Mouse (Mus musculus) urinary bladder, adult 2 months (tissue): ENCODE data around the gene Rpe. TPM values are rescaled to one million over a fixed set of nuclear protein-coding genes. Genes with fewer than 3 reads are reported as not detected.
A peak's percentile ranks its signal among the peaks of the same experiment; 100 is the strongest.
"Not testable (repeated sequence)": the region's sequence is repeated elsewhere in the genome, so short reads cannot be mapped to it uniquely, and the experiment has no call there.

Experiments used
- DNase-seq: peaks from one replicate; pipeline ENCODE4 v3.0.0; 2022; ENCODE audit warnings: low spot score
- polyA plus RNA-seq: library from polyadenylated mRNA; depleted of rRNA; stranded (reverse); fragments of >200 nt; gene quantifications from 2 replicates; pipeline ENCODE4 v1.2.3, GENCODE M21; 2012; rRNA removed

The Rpe gene
- polyA plus RNA-seq, result 27.0 and 31.1 TPM in 2 replicates

DNA sequence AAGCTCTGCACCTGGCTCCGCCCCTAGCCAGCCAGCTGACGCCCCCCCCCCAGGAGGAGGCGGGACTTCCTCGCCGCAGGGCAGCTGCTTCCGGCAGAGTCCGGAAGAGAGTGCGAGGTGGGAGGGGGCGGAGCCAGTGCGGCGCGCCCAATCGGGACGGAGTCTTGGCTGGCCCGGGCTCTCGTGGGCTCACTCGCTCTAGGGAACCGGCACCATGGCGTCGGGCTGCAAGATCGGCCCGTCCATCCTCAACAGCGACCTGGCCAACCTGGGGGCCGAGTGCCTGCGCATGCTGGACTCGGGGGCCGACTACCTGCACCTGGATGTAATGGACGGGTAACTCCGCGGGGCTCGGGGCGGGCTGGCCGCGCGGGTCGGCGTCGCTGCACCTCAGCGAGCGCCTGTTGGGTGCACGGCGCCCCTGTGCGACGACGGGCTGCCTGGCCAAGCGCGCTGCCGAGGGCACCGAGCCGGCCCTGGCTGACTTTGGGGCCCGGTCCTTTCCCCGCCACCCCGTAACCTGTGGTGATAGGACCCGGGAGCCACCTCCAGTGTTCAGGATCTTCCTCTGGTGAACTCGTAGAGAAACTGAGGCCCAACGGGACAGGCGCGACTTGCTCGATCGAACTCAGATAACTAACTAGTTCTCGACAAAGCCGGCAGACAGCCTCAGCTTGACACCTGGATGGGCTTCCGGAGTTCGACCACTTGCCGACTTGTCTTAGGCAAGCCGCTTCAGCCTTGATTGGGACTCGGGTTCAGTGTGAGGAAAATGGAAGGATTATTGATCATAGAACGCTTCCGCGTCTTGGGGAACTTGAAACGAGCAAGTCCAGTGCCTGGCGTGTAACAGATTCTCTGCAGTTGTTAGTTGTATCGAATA, at the start of gene Rpe:
TSS of gene Rpe (plus strand) at position 139 of the 883 bp plus-strand sequence.
- DNase-seq, result peak; percentile 86

DNA sequence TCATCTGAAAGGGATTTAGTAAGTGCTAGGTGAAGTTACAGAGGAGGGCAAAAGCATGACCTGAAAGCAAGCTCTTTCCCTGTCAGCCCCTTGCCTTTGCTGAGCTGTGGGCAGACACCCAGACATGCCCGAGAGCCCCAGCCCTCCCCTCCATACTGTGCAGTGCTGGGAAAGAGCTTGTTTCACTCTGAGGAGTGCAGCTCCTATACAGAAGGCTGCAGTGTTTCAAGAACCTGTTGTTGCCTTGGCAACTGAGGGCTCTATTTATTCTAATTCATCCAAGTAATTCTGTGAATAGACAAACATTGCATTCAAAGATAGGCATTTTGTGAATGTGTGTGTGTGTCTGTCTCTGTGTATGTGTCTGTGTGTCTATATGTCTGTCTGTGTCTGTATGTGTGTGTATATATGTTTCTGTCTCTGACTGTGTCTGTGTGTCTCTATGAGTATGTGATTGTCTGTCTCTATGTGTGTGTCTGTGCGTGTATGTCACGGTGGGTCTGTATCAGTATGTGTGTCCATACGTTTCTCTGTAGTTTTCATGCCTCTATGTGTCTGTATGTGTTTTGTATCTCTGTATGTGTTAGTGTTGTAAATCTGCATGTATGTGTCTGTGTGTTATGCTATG, 45.4 kb upstream of the Rpe start:
- DNase-seq, result no peak

DNA sequence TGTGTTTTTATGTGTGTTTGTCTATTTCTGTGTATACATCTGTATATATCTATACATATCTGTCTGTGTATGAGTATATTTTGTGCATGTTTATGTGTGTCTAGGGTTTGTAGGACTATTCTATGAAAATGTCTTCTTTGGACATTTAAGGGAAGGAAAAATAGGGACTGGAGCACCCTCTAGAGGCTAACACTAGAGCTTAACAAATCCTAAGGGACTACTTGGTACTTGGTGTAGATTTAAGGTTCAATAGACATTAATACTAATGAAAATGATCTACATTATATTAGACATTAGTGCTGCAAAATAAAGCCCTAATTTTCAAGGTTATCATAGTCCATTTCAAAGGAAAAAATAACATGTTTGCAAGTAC, 44.9 kb upstream of the Rpe start:
- DNase-seq, result no peak

GRCm38 (mm10) chr1:66671475-66671874, 29.2 kb upstream of the Rpe start:
- DNase-seq, result no peak

DNA sequence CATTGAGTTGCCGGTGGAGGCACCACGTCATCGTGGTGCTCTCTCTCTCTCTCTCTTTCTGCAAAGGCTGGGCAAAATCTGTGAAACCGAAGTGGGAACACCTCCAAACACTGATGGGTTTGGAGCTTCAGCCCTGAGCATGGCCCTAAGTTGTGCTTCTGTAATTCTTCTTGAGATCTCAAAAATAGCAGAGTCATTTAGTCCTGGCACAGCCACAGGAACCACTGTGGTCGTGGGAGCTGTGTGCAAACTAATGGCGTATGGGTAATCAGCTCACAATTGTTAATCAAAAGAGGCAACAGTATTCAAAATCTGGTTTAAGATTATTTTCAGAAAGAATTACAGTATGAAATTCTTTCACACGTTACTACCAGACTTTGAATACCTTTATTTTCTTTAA, 27.8 kb upstream of the Rpe start:
- no peak for DNase-seq

GRCm38 (mm10) chr1:66677928-66678327, 22.7 kb upstream of the Rpe start:
- DNase-seq, result no peak

DNA sequence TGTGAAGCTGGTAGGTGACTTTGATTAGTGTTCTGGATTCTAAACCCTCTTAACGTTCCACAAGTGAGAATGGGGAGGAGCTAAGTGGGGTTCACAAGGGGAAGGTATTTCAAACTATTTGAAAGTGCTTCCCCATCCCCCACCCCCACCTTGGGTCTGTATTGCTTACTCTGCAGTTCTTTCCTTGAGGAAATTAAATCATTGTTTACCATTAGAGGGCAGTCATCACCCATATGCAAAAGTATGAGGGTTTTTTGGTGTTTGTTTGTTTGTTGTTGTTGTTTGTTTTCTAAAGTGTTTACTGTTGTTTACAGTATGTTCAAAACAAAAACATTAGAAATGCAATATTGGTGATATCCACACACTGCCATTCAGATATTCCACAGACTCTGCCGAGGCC, 22.0 kb upstream of the Rpe start:
- no peak for DNase-seq

GRCm38 (mm10) chr1:66682974-66683373, 17.7 kb upstream of the Rpe start:
- no peak for DNase-seq

DNA sequence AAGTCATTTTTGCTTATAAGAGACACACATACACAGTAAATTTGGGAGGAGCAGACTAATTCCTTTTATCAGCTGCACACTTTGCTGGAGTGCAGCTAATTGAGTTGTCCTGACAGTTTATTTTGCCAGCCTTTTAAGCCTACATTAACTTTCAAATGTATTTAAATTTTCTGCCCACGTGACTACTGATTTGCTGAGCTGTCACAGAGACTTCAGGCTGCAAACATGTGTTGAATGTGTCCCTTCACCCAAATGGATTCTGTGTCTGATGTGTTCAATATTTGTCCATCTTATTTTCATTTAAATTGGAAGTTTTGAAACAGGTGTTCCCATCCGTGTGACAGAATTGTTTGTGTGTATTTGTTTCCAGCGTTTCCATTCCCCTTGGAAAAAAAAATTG, 8.9 kb upstream of the Rpe start:
- DNase-seq, result no peak

DNA sequence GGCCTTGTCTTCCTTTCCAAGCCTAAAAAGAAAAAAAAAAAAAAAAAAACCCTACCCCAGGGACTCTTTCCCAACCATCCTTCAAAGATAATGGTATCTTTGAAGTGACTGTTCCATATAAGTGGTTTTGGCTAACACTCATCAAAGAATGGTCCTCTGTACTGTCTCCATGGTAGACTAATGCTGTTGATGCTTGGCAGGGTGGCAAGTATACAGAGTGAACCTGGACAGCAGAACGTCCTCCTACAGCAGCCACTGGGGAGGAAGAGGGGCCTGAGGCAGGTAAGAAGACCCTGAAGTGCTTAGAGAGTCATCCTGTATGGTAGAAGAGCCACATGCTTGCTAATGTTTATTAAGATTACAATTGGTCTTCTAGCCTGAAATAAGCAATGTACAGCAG, 8.3 kb upstream of the Rpe start:
- DNase-seq, result no peak

DNA sequence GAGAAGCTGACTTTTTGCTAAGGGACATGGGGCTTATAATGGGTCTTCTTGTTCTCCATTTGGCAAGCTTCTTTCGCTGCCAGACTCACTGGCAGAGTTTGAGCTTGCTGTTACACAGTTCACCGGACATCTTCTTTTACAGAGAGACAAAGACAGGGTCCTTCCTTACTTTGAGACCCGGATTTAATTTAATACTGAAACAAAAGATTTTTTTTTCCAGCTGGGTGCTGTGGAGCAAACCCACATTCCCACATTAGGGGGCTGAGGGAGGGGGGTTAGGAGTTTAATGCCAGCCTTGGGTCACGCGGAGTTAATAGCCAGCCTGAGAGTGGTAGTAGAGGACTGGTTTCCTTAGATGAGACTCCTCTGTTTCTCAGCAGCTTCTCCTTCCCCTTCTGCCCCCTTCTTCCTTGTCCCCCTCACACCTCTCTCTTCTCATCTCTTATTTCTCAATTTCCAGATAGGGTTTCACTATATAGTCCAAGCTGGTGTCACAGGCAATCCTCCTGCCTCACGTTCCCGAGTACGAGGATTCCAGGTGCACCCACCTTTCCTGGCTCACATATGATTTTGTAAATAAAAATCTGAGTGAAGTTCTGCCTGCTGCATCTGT, 7.7 kb upstream of the Rpe start:
- no peak for DNase-seq

DNA sequence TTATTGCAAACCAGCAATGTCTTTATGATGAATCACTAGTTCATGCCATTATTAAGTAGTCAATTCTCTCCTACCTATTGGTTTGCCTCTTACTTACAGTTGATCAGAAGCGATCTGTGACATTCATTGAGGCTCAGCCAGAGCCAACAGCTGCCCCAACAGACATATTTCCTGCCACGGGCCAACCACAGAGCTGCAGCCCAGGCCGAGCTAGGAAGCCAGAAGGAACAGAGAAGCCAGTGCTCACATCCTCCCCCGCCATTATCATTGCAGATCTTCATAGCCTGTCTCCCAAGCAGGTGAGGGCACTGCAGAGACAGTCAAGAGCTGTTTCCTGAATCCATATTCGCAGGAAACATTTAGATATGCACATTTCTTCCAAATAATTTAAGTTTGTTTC, 6.4 kb upstream of the Rpe start:
- DNase-seq, result no peak

GRCm38 (mm10) chr1:66695296-66695695, 5.3 kb upstream of the Rpe start:
- DNase-seq, result no peak

DNA sequence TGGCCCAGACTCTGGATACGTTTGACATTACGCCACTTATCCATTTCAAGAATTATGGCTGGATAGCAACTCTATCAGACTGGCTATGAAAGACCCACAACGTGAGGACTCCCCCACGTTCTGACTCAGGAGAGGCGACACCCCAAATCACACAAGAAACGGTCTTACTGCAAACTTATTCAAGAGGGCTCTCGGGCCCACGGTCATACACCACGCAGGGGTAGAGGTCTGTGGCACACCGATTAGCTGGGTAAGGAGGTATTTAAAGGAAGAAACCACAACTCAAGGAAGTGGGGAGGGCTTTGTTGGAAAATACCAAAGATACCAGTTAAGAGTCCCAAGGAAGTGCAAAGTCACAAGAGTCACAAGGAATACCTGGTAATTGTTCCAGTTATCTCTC, 1.0 kb upstream of the Rpe start:
- DNase-seq, result not testable (repeated sequence)

GRCm38 (mm10) chr1:66700149-66700692, 410 bp upstream of the Rpe start:
- no peak for DNase-seq

GRCm38 (mm10) chr1:66701576-66701940, 927 bp downstream of the Rpe start:
- DNase-seq, result no peak

DNA sequence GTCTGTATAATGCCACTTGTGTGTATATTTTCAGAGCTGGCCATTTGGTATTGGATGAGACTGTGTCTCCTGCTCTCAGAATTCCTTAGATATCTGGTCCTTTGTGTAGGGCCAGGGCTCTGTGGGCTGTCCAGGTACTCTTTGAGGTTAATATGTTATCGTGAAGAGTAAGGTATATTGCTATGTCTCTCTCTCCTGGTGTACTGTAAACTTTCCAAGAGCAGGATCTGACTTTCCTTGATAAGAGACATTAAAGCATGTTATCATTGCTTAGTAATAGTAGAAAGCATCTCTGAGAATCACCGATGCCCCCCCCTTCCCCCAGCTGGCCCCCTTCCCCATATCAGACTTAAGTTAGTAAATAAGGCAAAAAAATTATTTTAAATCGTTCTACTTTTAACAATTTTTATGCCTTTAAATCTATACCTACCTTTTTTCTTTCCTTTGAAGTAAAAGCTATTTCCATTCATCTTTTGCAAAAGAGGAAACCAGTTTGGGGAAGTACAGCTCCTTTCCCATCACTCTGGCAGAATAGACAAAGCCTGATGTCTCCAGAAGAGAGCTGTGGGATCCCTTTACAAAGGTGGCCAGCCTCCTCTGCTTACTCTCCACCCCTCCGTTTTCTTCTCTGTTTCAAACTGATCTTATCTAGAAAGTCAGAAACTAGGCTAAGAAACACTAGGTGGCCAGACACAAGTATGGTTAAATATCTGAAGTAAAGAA, 2.2 kb downstream of the Rpe start:
- no peak for DNase-seq

DNA sequence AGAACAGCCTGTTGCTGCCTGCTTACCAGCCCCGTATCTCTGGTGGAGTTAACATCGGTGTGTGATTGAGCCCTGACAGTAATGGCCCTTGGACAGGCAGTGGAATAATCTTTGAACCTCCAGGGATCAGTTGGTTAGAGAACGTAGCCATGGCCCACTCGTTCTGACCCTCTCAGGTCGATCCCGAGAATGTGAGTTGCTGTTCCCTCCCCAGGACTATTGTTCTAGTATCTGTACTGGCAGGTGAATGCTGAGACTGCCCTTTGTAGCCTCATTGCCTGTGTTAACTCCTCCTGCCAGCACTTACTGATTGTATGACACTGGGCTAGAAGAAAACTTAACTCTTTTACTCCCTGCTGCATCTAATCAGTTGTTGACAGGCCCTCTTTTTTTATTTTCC, 3.9 kb downstream of the Rpe start:
- DNase-seq, result no peak

GRCm38 (mm10) chr1:66712859-66713258, 12.2 kb downstream of the Rpe start:
- no peak for DNase-seq

- DNase-seq, result no peak
Measured at GRCm38 (mm10) chr1:66730581-66730980, 29.9 kb downstream of the Rpe start.

GRCm38 (mm10) chr1:66768764-66769163, 68.1 kb downstream of the Rpe start:
- DNase-seq, result no peak
